Mouse (Mus musculus) T-helper 17 cell (primary cell): Measurements from ENCODE around the gene Tmem59l.

Experiments used
- in situ Hi-C, 2 experiments: fragments of 300-600 bp; cut with MboI, MseI; formaldehyde crosslinking; loops; 1 replicate in 1 of 2; 2 replicates in 1 of 2; pipeline ENCODE4 v1.15.1; 2025; ENCODE audit warnings: high pct_unique_total_duplicates in 2 of 2

Tmem59l gene

DNA sequence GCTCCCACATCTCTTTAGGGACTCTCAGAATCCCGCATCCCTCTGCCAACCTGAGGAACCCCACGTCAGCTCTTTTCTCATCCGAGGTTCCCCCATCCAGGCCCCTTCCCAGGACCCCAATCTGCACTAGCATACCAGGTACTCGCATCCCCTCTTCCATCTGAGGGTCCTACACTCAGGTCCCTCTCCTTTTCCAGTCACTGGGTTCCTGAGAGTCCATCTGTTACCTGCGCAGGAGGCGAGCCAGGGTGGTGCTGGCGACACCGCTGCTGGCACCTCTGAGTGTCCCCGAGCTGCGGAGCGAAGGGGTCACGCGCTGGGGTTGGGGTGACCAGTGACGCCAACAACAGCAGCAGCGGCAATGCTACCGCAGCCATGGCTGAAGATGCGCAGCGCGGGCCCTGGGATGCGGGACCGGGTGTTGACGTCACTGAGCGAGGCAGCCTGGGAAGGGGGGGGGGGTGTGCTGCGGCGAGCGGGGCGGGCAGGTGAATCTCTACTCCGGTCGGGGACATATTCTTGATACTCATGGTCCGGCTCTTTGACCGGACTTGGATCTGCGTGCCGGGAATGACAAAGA is at the start of gene Tmem59l:
Gene Tmem59l, minus strand, starts transcription at position 418 of the 580 bp plus-strand sequence.
- in situ Hi-C loops: loop anchor here in 1 of 2 experiments (5.0 kb wide), 1 partner anchor 40 kb away; no protein-coding TSS in a partner anchor

DNA sequence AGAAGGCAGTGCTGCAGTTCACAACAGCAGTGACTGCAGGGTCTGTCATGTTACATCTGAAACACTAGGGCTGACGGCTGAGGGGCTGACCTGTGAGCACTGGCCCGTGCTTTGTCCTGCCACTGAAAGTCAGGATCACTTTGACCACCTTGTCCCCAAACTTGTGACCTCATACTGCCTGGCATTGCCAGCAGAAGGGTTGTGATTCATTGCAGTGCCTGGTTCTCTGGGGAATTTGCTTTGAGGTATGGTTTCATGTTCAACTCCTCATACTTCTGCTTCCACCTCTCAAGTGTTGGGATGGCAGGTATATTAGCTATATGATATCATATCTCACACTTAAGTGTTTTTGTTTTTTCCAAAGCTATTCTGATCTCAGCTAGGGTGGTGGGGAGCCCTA is 48.5 kb upstream of the Tmem59l start:
- in situ Hi-C loops: no loop called here

DNA sequence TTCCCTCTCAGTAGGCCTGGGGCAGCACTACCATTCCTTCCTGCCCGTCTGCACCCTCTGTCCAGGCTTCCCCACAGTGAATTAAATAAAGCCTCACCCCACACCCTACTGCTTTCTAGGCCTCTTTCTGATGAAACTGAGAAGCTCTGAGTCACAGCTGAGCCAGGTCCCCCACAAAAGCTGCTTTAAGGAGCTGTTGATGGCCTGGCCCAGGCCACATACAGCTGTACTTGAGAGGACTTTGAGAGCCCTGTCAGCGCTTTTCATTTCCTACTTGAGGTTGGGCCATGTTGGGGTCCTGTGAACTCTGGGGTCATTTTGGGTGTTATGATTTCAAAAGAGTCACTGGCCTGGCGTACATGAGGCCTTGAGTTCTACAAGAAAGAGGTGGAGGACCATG is 48.1 kb upstream of the Tmem59l start:
- in situ Hi-C loops: no loop called here

DNA sequence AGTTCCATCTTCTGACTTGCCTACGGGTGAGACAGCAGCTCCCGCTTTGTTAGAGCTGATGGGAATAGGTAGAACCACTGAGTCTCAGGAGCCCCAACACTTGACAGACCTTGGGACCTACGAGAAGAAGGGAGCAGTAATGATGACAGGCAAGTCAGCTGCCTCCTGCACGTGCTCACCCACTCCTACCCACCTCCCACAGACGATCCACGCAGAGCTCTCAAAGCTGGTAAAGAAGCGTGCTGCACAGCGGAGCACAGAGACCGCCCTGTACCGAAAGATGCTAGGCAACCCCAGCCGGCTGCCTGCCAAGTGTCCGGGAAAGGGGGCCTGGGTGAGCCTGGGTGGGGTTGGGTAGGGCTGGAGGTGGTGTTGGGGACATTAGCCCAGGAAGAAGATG is 47.1 kb upstream of the Tmem59l start:
- in situ Hi-C loops: no loop called here

DNA sequence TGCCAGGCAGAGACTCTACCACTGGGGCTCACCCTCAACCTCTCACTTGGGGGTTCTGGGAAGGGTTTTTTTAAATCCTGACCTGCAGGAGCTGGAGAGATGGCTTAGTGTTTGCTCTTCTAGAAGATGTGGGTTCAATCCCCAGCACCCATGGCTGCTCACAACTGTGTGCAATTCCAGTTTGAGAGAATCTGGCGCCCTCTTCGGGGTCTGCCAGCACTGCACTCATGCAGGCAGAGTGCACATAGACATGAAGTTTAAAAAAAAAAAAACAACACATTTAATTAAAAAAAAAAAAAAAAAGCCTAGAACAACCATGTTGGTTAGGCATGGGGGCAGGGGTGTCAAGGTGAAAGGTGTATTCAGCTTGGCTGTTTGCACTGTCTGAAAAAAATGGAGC is 43.2 kb upstream of the Tmem59l start:
- in situ Hi-C loops: no loop called here

DNA sequence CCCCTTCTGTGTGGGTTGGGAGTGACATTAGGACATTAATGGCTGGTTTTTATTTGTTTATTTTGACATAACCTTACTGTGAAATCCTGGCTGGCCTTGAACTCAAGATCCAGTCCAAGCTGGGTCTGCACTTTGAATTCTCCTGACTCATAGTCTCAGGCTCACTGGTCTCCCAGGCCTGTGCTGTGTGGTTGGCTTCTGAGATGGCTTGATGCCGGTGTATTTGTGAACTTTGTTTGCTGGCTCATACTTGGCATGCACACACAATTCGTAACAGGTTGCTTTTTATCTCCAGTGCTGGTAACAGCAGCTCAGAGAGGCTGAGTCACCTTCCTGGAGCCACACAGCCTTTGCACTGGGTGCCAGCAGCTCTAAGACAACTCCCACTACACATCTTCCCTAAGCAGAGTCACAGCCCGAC is 42.6 kb upstream of the Tmem59l start:
- in situ Hi-C loops: no loop called here

DNA sequence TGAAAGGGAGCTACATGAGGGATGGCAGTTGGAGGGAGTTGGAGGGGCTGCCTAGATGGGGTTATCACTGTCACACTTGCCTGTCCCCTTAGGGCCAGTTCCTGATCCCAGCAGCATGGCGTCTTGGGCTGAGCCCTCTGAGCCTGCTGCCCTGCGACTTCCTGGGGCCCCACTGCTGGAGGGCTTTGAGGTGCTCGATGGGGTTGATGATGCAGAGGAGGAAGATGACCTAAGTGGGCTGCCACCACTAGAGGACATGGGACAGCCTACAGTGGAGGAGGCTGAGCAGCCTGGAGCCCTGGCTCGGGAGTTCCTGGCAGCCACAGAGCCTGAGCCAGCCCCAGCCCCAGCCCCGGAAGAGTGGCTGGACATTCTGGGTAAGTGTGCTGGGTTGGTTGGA is 42.1 kb upstream of the Tmem59l start:
- in situ Hi-C loops: no loop called here

DNA sequence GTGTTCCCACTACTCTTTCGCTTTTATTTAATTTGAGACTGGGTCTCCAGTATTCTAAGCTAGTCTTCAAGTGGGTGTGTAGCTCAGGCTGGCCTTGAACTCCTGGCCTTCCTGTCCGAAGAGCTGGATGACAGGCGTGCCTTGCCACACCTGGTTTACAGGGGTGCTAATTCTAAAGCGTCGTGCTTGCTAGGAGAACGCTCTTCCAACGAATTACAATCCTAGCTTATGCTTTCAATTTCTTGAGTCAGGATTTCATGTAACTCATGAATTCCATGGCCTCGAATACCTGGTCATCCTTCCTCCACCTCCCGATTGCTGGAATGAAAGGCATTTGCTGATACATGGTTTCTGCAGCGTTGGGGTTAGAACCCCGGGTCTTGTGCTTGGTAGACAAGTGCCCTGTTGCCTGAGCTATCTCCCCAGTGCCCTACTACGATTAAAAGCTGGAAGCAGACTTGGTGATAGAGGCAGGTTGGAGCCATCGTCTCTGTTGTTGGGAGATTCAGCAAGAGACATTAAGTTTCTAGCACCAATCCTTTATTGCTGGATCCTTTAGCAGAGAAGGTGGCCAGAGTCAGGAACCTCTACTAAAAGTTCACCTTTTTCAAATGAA is 41.1 kb upstream of the Tmem59l start:
- in situ Hi-C loops: no loop called here

DNA sequence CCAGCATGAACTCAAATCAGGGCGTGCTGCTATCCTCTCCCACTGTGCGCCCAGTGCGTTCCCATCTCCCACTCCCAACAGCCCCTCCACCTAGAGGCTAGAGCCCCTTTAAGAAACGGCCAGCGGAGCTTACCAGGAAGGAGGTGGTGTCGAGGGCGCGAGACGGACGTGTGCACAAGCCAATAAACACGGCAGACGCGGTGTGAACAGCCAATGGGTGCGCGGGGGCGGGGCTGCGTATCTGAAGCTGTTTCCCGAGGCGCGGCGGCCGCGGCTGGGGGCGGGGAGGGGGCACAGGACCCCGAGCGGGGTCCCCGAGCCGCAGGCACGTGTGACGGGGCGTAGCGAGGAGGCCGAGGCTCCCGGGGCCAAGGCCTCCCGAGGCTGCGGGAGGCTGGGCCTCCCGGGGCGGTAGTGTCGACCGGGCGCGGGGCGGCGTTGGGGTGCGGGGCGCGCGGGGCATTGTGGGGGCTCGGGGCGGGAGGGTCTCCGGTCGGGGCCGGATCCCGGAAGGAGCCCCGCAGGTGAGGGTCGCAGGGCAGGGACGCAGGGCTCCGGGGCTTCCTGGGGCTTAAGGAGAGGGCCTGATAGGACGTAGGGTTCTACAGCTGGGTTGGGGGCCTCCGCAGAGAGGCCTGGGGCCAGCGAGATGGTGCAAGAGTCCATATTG is 40.5 kb upstream of the Tmem59l start, which contains the start of the genes Fkbp8 and Kxd1:
Gene Fkbp8, plus strand, starts transcription at position 213 of the 670 bp plus-strand sequence.
Gene Kxd1, minus strand, starts transcription at position 445 of the 670 bp plus-strand sequence.
- in situ Hi-C loops: no loop called here

DNA sequence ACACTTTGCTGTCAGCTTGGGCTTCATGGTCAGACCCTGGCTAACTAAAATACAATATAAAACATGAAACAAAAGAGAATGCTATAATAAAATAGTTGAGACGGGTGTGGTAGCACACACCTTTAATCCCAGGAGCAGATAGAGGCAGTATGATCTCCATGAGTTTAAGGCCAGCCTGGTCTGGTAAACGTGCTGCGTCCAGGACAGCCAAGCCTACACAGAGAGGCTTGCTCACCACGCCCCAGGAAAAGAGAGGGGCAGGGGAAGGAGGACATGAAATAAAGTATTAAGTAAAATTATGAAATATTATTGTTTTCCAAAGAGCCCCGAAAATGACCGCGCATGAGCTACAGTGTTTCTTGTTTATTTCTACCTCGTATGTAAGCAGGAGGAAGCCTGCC is 40.0 kb upstream of the Tmem59l start:
- in situ Hi-C loops: no loop called here

DNA sequence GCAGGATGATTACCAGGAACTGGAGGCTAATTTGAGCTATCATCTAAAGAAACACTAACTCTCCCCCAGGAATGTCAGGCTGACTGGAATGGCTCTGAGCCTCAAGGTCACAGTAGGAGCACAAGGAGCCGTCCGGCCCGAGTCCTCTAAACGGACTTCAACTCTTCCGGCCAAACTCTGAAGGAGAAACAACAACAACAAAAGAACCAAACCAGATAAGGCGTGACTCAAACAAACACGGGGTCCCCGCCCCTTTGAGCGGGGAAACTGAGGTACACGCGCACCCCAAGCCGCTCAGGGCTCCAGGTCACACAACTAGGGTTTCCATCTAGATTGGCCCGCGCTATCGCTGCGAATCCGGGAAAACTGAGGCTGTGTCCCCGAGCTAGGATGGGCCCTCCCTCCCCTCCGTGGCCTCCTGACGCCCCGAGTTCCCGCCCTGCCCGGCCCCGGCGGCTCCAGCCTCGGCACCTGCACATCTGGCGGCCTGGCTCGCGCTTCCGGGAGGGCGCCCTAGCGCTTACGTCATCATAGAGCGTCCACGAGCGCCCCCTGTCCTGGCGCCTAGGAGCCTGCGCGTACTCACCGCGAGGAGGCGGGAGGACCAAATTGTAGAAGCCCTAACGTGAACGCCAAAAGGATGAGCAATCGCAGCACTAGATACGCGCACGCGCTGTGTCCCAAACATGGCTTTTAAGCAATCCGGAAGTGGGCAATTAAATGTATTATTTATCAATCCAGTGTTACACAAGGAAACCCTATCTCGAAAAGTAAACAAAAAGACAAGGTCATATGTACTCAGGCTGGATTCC is 35.6 kb upstream of the Tmem59l start:
- in situ Hi-C loops: no loop called here

DNA sequence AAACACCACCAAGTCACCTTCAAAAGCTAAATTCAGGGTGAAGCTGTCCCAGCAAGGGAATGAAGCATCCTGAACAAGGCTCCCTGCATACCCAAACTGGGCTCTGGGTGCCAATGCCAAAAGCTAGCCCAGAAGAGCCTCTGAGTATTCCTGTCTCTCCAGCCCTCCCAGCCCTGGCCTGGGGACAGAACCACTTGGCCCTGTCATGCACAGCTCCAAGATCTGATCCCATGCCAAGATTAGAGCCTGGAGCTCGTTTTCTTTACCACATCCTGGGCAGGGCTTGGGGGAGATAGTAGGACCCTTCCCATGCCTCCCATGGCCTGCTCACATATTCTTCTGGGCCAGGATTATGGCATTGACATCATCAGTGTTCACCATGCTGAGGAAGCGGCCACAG is 32.4 kb upstream of the Tmem59l start:
- in situ Hi-C loops: no loop called here

DNA sequence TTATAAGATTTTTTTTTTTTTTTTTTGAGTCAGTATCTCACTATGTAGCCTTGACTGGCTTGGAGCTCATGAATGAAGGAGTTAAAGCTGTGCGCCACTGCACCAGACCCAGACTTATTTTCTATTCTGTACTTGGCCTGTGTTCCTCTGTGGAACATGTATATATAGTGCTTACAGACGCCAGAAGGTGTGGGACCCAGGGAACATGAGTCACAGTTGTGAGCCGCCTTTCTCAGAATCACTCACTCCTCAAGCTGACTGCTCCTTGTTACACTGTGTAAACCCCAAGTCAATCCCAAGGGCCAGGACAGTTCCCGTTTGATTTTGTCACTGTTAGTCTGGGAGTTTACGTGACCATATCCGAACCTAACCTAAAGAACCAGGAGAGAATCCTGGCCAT is 31.9 kb upstream of the Tmem59l start:
- in situ Hi-C loops: no loop called here

DNA sequence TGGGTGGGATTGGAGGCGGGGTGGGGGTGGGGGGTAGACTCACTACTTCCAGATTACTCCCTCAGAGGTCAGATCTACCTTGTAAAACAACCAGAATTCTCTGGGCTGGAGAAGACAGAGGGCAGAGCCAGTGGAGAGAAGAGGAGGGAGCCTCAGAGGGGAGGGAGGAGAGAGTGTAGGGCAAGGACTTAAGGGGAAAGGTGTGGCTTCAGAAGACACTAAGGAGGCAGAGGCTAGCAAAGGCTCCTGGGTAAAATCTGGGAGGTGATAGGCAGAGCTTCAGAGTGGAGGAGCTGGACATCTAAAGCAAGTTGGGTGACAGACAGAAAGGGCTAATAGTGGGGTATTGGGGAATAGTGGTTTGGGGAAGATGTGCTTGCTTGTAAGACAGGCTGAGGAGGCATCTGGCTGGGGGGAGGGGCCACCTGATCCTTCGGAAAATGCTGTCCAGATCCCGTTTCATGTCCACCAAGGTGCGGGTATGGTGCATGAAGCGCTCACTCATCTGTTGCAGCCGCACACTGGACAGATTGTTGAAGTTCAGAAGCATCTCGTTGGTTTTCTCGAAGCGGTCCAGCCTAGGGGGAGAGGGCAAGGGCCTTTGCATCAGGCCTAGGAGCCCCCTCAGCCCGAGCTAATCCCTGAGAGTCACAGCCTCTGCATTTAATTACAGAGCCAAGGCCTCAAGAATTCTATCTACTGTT is 30.9 kb upstream of the Tmem59l start:
- in situ Hi-C loops: no loop called here

DNA sequence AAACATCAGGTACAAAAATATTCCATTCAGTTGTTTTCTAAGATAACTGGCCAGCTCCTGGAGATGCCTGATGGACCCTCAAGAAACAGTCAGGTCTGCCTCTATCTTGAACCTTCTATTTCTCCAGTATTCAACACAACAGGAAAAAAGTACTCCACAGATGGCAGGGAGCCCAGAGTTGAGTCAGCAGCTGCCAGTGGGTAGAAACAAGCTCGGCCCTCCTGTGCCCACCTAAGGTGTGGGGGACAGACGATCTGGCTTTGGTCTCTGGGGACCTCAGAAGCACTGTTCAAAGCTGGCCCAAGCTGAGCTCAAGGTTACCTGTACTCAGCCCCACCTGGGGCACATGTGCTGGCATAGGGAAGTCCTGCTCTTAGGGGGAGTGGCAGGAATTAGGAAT is 26.3 kb upstream of the Tmem59l start:
- in situ Hi-C loops: loop anchor here in 1 of 2 experiments (5.0 kb wide), 1 partner anchor 89 kb away; no protein-coding TSS in a partner anchor

DNA sequence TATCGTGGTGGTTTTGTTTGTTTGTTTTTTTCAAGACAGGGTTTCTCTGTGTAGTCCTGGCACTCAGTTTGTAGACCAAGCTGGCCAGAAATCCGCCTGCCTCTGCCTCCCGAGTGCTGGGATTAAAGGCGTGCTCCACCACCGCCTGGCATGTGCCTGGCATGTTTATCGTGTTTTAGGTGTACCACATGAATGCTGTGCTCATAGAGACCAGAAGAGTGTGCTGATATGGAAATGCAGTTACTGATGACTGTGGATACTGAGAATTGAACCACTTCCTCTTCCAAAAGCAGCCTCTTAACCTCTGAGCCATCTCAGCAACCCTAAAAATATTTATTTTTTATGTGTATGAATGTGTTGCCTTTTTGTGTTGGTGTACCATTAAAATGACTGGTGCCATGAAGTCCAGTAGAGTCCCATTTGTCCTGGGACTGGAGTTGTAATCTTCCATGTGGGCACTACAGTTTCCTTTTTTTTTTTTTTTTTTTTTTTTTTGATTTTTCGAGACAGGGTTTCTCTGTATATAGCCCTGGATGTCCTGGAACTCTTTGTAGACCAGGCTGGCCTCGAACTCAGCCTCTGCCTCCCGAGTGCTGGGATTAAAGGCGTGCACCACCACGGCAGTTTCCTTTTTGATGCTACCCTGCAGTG is 25.2 kb upstream of the Tmem59l start:
- in situ Hi-C loops: loop anchor here in 1 of 2 experiments (5.0 kb wide), 1 partner anchor 90 kb away; no protein-coding TSS in a partner anchor

DNA sequence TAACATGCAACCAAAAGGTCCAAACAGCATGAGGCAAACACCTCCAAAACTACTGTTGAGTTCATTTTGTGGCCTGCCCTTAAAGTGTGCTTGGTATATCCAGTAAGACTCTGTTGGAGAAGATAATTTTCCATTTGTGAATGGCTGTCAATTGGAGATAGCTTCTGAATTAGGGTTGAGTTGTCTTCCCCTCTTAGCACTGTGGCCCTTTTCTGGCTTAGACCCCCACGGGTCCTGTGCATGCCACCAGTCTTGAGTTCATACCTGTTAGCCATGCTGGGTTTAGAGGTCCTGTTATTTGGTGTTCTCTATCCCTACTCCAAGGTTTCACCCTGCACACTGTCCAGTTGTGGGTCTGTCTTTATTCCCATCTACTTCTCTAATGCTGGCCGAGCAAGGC is 24.6 kb upstream of the Tmem59l start:
- in situ Hi-C loops: loop anchor here in 1 of 2 experiments (5.0 kb wide), 1 partner anchor 91 kb away; no protein-coding TSS in a partner anchor

DNA sequence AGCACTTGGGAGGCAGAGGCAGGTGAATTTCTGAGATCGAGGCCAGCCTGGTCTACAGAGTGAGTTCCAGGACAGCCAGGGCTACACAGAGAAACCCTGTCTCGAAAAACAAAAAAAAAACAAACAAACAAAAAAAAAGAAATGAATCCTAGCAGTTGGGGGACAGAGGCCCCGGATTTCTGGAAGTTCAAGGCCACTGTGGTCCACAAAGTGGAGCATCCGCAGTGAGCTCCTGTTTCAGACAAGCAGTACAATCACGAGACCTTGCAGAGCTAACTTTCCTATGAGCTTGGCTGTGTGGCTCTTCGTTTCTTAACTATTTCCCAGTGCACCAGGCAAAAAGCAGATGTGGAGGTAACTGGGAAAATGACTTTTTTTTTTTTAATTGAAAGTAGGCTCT is 24.0 kb upstream of the Tmem59l start:
- in situ Hi-C loops: loop anchor here in 1 of 2 experiments (5.0 kb wide), 1 partner anchor 91 kb away; no protein-coding TSS in a partner anchor

DNA sequence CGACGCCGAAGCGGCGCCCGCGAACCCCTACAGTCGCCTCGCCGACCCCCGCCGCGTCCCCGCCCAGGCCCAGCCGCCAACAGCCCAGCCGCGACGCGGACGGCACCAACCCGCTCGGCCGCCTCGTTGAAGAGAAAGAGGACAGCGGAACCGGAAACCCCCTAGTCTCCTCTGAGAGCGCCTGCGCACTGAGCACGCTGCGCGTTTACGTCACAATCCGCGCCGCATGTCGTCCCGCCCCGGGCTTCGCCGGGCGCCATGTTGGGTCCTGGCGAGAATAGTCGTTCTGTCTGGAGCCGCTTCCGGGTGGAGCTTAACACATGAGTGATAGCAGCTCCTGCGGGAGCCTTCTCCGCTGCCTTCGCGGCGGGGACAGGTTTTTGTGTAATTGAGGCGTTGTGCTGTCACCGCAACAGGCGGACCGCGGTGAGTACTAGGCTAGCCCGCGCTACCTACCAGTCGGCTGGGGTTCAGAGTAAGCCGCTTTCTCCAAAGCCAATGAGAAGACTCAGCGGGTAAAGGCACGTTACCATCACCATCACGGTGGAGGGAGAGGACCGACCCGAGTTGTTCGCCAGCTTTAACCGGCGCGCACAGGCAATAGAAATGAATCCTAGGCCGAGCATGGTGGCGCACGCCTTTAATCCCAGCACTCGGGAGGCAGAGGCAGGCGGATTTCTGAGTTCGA is 23.2 kb upstream of the Tmem59l start, which contains the start of gene Uba52:
Gene Uba52, minus strand, starts transcription at position 574 of the 688 bp plus-strand sequence.
- in situ Hi-C loops: loop anchor here in 1 of 2 experiments (5.0 kb wide), 1 partner anchor 92 kb away; no protein-coding TSS in a partner anchor
